Mouse (Mus musculus): ENCODE results near the gene Haspin. TPM values are rescaled to one million over a fixed set of nuclear protein-coding genes. Genes with fewer than 3 reads are reported as not detected.

The Haspin gene
- total RNA-seq, 2 experiments from 2014 or later: 0.12 TPM

DNA sequence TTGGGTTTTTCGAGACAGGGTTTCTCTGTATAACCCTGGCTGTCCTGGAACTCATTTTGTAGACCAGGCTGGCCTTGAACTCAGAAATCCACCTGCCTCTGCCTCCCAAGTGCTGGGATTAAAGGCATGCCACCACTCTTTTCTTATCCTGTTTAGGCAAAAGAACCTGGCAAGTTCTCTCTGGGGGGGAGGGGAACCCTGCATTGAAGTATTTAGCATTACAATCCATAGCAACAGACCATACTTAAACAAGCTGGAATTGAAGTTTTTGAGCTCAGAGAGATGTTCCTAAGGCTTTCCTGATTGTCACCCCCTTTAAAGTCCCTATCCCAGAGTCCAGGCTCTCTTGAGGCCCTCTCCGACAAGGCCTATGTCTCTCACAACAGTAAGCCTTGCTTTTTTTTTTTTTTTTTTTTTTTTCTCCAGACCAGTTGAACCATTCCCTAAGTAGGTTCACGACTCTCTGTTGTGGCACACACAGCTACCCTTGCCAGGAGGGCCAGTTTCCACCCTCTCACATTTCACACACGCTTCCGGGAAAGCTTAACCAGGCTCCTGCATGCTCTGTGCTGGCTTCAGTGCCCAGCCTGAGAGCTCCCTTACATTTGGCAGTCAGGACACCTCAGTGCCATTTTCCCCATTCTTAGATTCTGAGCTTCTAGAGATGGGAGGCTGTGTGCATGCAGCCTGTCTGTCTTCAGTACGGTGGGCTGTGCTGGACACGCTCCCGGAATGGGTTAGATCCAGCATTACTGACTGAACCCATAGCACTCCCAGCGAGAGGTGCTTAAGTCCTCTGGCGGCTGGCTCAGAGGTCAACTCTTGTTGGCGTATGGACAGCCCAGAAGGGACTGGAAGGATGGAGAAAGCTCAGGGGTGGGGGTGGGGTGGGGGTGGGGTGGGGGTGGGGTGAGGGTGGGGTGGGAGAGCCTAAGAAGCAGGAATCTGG is 8.2 kb upstream of the Haspin start:
- DNase-seq (ENCODE audit: low spot score in 2 of 2): no peak

GRCm38 (mm10) chr11:73144261-73144681 is 6.2 kb upstream of the Haspin start:
- DNase-seq (ENCODE audit: low spot score in 2 of 2): no peak

DNA sequence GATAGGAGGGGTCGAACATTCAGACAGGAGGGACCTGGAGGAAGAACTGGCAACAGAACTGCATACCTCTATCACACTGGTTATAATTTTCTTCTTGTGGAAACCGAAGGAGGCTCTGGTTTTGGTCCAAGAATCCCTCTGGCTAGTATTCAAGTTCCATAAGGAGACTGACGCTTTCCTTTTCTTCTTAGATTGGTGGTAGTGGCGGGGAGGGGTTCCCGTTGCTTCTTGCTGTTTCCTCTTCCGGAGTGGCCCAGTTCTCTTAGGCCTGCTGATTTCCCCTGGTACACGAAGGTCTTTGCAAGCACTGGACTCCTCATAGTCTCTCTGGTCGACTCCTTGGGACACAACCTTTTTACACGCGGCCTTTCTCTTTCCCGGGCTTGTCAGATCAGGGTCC is 978 bp downstream of the Haspin start:
- no peak for DNase-seq (ENCODE audit: low spot score in 2 of 2)

DNA sequence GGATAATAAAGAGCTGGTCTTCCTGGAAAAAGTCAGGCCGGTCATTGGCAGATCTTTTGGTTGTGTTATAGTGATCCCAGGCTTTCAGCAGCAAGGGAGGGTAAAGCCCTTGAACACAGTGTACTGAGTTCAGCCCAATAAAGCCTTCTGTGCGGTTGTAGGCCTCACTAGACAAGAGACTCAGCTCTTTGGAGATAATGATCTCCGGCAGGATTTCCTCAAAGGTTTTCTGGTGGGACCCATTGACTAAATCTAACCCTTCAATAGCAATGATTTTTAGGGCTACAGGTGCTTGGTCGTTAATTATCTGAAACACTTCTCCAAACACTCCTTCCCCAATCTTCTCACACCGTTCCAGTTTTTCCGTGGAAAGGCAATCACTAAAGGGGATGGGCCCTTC is 1.5 kb downstream of the Haspin start:
- no peak for DNase-seq (ENCODE audit: low spot score in 2 of 2)

GRCm38 (mm10) chr11:73134222-73134621 is 3.9 kb downstream of the Haspin start:
- no peak for DNase-seq (ENCODE audit: low spot score in 2 of 2)

GRCm38 (mm10) chr11:73132999-73133398 is 5.1 kb downstream of the Haspin start:
- DNase-seq (ENCODE audit: low spot score in 2 of 2): no peak

- peak in 1 of 2 experiments; percentile 17 for DNase-seq (ENCODE audit: low spot score in 2 of 2)
Observed at GRCm38 (mm10) chr11:73131020-73131419, 7.1 kb downstream of the Haspin start.

DNA sequence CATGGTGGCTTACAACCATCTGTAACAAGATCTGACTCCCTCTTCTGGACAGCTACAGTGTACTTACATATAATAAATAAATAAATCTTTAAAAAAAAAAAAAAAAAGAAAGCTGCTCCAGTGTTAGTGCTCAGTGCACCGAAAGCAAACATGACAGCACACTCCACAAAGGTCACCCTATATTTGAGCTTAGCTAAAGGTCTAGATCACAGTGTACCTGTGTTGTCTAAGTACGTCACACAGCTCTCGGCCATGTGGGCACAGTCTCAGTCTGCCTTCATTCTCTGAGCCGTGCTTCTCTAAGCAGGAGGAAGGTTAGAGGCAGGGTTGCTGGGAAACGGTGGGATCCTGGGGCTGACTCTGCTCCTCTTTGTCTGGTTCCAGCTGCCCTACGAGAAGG is 11.6 kb downstream of the Haspin start:
- no peak for DNase-seq (ENCODE audit: low spot score in 2 of 2)

DNA sequence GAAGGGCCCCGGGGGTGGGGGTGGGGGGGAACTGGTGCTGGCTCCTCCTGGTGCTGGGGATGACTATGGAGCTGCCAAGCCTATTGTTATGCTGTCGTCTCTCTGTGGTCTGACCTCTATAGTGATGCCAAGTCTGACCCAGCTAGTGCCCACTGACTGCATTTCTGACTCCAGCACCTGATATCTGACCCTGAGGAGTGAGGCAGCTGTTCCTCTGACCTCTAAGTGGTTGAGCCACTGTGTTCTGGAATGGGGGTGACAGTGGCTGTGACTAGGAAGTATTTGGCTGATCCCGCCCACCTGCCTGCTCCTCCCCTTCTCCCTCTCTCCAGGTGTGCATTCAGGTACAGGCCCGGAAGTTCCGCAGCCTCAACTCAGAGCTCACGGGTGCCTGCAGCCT is 26.7 kb downstream of the Haspin start:
- no peak for DNase-seq (ENCODE audit: low spot score in 2 of 2)

DNA sequence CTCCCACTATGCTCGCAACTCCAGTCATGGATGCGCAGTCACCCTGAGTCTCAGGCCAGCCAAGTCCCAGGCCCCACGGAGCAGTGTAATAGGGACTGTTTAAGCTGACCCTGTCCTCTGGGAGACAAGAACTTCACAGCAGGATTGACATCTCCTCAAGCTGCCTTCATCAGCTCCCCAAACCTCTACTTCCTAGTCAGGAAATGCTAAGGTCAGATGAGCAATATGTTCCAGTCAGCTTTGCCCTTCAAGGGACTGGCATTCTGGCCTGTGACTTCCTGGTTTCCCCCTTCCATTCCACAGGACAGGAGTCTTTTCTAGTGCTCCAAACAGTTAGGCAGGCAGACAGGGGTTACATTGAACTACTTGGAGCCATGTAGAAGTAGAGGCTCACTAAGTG is 28.2 kb downstream of the Haspin start:
- no peak for DNase-seq (ENCODE audit: low spot score in 2 of 2)

DNA sequence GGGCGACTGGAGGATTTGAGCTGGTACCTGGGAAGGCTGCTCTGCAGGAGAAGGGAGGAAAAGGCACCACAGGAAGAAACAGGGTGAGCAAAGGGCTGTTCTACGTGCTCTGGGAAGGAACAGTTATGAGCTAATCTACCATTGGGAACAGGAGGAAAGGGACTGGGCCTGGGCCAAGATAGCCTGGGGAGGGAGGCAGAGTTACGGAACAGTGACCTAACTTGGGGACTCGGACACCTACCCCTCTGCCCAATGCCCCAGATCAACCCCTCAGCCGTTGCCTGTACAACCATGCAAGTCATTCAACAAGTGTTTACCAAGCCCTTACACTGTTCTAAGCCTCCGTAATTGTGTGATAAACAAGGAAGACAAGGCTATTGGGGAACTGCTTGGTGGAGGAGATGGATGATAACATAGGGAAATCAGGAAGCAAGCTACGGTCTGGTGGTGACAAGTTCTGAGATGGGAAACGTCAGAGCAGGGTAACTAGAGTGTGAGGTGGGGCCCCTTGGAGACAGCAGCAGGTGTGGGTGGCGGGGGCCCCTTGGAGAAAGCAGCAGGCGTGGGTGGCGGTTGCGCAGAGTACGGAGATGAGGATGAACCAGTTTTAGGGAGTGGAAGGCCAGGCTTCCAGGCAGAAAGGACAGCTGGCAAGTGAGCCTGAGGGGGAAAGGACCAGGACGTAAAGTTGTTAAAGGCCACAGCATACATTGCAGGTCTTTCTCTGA is 29.0 kb downstream of the Haspin start:
- DNase-seq (ENCODE audit: low spot score in 2 of 2): no peak

DNA sequence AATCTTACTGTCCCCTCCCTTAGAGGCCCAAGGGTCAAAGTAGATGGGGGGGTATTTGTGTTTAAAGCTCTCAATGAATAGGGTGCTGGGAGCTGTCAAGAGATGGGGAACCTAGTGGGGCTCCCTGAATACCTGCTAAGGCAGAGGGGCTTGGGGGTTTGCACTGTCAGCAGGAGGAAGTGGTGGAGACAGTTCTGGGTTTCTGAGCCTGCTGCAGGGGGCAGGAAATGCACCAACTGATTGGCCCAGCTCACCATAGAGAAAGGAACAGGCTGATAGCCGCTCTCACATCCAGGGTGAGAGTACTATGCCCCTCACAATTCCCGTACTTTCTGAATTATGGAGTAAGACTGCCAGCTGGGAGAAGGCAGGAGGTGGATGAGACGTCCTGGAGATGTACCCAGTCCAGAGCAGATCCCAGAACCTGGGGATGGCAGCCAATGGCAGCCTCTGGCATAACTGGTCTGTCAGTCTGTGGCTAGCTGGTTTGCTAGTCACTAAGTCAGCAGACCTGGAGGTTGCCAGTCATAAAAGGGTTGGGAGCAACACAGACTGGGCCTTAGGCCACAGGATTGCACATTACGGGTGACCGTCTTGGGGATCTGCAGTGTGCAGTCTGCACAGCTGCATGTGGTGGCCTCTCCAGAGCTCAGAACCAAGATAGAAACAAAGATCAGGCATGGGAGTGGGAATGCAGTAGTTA is 29.7 kb downstream of the Haspin start:
- DNase-seq (ENCODE audit: low spot score in 2 of 2): no peak

- peak; percentile 55 to 56 for DNase-seq (ENCODE audit: low spot score in 2 of 2)
Observed at GRCm38 (mm10) chr11:73107358-73107757, 30.7 kb downstream of the Haspin start.

DNA sequence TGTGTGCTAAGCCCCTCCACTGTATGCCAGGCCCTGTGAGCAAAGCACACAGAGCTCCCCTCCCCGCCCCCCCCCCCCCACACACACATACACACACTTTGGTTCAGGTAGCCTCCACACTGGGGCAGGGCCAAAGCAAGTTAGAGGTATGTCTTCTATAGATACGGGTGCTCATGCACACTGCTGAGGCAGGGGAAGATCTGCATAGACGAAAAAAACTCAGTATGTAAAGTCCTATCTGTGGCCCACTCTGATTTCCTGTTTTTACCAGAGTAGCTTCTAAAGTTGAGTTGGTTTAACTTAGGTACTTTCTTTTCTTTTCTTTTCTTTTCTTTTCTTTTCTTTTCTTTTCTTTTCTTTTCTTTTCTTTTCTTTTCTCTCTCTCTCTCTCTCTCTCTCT is 32.8 kb downstream of the Haspin start:
- DNase-seq (ENCODE audit: low spot score in 2 of 2): no peak

- no peak for DNase-seq (ENCODE audit: low spot score in 2 of 2)
Observed at GRCm38 (mm10) chr11:73101308-73101707, 36.8 kb downstream of the Haspin start.

DNA sequence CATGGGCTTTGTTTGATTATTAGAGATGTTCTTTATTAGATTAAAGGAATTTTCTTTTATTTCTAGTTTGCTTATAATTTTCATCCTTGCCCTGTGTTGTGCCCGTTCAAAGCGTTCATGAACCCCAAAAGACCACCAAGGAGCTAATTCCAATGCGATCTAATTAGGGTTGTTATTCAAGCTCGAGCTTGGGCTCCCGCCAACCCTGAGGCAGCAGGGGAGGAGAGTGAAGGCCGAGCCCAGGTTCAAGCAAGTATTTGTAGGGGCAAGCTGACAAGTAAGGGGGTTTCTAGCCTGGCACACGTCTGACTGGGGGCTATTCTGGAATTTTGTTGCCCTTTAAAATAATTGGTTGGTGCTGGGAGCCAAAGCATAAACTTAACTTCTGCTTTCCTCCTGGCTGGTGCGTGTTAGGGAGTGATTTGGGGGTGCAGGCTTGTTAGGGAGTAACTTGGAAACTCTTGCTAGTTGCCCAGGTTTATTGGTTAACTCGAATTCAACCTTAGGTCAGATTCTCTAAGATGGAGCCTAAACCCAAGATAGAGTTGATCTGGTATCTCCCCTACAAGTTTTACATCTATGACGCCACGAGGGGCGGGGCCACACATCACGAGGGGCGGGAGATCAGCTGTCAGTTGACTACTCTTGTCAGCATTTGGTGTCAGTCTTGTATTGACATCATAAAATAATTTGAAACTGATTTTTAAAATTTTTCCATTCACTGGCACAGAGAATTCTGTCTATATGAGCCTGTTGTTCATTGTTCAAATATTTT is 37.9 kb downstream of the Haspin start:
- DNase-seq (ENCODE audit: low spot score in 2 of 2): no peak

DNA sequence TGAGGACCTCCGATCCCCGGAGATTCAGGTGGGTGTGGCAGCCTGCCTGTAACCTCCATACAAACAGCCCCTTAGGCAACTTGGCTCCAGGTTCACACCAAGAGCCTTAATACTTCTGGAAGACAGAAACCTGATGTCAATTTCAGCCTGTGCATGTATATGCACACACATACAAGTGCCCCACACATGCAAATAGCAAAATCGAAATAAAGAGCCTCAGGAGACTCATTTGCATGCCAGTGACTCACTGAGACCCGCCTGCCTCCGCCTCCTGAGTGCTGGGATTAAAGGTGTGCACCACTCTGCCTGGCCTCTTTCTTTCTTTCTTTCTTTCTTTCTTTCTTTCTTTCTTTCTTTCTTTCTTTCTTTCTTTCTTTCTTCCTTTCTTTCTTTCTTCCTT is 39.2 kb downstream of the Haspin start:
- no peak for DNase-seq (ENCODE audit: low spot score in 2 of 2)

GRCm38 (mm10) chr11:73094231-73094995 is 43.7 kb downstream of the Haspin start:
- DNase-seq (ENCODE audit: low spot score in 2 of 2): no peak

- no peak for DNase-seq (ENCODE audit: low spot score in 2 of 2)
Observed at GRCm38 (mm10) chr11:73092877-73093276, 45.2 kb downstream of the Haspin start.

- DNase-seq (ENCODE audit: low spot score in 2 of 2): no peak
Observed at GRCm38 (mm10) chr11:73092057-73092456, 46.0 kb downstream of the Haspin start.
